Mouse (Mus musculus) retina, postnatal 7 days (tissue): ENCODE measurements around the gene Zup1.
A peak's percentile ranks its signal among the peaks of the same experiment; 100 is the strongest.
"Not testable (repeated sequence)": the region's sequence is repeated elsewhere in the genome, so short reads cannot be mapped to it uniquely, and the experiment has no call there.

Experiments
- DNase-seq: peaks from one replicate; pipeline ENCODE4 v3.0.0-alpha.2; 2012; ENCODE audit warnings: low read depth, low spot score

The Zup1 gene

DNA sequence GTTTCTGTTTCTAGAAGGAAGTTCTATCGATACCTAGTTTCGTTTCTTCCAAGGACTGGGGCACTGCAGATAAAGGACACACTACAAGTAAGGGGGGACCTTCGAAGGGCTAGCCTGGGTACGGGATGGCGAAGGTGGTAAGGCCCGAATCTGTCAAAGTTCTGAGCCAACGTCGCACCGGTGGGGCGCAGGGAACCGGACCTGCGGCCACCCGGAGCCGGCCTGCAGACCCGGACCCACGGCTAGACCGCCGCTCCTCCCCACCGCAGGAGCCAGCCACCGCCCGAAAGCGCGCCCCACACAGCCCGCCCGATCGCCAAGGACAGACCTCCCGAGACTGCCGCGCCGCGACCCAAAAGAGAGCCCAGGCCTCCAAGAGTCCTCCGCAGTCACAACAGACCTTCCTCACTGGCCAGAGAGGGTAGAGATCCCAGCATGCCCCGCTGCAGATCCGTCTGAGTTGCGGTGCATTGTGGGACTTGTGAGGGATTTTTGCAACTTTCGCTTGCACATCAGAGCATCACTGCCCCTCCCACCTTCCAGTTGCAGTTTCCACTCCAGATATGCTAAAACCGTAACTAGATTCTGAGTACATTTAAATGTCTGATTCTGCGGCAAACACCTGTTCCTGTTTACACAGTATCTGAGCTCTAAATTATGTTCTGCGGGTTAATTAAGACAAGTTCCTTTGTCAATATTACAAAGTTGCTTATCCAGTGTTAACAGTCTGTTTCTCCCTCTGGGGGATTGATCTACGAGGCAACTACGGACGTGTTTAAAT is at the start of gene Zup1:
Gene Zup1, minus strand, starts transcription at position 467 of the 781 bp plus-strand sequence.
- DNase-seq: peak; percentile 69

DNA sequence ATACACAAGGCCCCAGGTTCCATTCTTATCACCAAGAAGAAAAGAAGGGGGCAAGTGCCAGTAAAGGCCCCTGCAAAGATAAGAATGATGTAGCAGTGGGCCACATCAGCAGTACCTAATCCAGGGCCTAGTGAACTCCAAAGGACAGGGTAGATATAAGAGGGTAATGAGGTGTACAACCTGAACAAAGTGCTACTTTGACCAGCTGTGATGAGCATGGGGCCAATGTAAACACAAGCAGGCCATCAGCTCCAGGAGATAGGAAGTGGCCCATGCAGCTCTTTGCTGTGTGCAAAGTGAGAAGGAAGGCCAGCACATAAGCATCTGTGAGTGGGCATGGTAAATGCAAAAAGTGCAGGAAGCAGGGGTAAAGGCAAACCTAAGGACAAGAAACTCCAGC is 47.3 kb upstream of the Zup1 start:
- no peak for DNase-seq

DNA sequence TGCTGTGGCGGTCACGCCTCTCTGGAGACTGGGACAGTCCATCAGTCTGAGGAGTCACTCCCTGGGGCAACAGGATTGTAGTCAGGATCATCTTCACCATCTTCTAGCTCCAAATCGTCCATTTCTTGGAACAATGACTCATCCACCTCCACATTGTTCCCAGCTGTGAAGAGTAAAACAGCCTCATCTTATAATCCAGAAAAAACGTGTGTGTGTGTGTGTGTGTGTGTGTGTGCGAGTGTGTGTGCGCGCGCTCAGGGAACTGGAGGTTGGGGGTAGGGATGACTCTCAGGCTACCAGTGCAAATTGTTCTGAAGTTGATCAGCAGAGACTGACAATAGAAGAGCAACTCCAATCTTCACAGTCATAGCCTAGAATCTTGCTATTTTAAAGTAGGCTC is 45.6 kb upstream of the Zup1 start:
- DNase-seq: not testable (repeated sequence)

DNA sequence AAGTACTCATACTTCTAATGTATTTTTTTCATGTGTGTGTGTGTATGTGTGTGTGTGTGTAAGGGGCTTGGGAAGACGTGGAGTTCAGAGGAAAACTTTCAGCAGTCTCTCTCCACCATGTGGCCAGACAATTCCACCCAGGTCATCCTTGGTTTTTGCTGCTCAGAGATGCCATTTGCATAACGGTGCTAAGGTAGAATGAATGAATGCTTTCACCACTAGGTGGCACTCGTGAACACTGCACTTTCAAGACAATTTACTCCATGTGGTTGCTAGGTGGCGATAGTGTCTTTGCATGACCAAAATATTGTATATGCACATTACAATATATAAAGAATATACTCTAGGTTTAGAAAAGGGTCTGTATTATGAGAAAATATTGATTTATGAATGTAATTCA is 35.7 kb upstream of the Zup1 start:
- DNase-seq: peak; percentile 69

DNA sequence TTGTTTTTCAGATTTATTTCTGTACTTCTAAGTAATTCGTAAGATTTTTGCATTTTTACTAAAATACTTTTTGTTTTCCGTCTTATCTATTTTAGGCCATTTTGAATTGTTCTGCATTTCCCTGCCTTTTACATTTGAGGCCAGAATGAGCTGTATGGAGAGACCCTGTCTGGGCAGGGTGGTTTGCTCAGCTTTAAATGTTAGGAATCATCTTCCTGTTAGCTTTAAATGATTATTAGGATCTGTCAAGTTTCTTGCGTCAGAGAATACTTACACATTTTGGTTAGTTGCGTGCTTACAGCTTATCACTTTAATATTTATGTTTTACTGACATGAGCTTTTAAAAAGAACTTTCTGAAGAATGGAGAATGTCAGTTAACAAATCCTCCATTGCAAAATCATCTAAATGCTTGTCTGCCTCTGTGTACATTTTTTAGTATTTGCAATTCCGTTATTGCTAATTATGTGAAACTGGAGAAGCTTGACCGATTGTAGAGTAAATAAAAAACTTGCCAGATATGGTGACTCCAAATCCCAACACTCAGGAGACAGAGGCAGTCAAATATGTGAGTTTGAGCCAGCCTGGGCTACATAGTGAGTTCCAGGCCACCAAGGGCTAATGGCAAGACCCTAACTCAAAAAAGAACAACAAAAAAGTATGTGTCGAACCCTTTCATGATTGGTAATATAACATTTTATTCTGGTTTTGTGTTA is 23.9 kb upstream of the Zup1 start:
- no peak for DNase-seq

DNA sequence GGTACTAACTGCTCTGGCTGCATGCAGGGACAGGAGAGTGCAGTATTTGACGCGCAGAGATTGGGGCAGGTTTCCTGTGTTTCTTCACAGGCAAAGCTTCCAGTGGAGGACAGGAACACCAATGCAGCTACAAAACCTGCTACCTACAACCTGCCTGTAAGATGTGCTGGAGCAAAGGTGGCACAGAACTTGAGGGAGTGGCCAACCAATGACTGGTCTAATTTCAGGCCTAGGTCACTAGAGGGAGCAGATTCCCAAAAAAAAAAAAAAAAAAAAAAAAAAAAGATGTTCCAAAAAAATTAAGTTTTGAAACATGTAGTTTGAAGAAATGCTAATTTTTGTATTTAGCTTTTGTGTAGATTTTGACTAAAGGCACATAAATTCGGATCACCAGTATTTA is 1.4 kb upstream of the Zup1 start:
- no peak for DNase-seq

DNA sequence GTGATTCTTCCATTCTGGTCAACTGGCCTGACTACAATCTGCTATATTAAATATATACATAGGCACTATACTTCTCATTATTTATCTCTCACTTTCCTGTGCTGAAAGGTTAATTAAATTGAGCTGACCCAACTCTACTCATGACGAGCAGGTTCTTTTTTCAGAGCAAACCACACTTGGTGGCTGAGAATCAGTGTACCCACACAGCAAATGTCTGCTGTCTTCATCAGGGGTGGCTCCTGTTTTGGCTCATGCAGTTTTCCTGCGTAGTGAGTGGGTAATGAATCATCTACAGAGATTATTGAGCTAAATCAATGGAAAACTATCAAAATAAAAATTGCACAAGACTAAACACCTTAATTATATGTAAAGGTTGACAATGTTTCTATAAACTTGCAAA is 4.7 kb downstream of the Zup1 start:
- DNase-seq: no peak

DNA sequence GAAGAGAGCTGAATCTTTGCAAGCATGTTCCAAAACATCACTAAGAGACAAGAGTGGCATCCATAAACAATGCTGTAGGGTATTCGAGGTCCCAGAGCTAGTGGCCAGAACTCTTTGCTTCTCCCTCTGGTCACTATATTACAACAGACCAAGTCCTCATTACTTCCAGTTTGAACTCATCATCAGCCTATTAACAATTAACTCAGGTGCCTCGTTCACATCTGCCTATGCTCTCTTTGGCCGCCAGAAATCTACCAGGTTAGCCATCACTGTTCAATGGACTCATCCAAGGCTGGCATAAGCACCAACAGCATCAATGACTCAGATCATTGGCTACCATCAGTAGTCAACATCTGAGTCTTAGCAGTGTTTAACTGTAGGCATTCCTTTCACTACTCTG is 5.7 kb downstream of the Zup1 start:
- DNase-seq: no peak

DNA sequence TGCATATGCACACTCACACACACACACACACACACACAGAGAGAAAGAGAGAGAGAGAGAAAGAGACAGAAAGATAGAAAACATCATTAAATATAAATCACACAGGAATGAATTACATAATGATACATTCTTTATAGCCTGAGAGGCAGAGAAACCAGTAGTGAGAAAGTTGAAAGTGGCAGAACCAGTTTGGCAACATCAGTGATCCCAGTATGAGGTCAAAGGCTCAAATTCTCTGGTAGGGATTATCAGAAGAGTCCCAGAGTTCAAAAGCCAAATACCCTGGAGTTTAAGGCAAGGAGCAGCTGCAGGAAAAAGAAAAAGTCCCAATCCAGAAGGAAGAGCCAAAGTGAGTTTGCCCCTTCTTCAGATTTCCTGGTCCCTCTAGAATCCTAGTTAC is 10.4 kb downstream of the Zup1 start:
- DNase-seq: no peak

DNA sequence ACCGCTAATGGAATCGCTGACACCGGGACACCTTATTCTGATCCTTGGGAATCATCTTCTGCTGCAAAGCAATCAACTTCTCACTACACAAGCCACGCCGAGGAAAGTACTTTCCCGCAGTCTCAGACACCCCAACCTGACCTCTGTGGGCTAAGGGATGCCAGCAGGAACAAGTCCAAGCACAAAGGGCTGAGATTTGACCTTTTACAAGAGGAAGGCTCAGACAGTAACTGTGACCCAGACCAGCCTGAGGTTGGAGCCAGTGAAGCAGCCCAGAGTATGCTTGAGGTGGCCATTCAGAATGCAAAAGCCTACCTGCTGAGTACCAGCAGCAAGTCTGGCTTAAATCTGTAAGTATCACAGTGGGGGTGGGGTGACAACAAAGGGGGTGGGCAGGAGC is 45.6 kb downstream of the Zup1 start:
- no peak for DNase-seq

DNA sequence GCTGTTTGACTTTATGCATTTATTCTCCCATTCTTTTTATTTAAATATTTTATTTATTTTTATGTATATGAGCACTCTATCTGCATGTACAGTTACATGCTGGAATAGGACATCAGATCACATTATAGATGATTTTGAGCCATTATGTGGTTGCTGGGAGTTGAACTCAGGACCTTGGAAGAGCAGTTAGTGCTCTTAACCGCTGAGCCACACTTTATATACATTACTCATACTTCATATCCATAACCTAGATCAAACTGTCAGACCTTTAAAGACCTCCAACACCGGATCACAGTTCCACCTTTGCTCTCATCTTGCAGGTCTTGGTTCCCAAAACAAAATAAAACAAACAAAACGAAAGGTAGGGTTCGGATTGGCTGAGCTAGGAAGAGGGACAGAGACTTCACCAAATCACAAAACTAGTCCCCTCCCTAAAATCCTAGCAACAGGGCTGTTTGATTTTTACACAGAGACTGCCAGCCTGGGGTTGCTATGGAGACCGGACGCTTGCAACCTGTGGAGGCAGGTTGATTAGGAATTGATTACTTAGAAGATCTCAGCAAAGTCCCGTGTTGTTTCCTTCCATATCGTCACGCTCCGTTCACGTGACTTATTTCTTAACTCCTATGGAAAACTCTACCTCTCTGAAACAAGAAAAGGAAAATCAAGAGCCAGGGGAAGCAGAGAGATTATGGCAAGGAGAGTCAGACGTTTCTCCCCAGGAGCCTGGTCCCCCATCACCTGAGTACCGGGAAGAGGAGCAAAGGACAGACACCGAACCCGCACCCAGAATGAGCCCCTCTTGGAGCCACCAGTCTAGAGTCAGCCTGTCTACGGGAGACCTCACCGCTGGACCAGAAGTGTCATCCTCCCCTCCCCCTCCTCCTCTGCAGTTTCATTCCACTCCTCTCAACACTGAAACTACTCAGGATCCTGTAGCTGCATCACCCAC is 46.3 kb downstream of the Zup1 start, which contains the start of gene Rsph4a:
Gene Rsph4a, plus strand, starts transcription at position 582 of the 952 bp plus-strand sequence.
- peak; percentile 23 for DNase-seq

DNA sequence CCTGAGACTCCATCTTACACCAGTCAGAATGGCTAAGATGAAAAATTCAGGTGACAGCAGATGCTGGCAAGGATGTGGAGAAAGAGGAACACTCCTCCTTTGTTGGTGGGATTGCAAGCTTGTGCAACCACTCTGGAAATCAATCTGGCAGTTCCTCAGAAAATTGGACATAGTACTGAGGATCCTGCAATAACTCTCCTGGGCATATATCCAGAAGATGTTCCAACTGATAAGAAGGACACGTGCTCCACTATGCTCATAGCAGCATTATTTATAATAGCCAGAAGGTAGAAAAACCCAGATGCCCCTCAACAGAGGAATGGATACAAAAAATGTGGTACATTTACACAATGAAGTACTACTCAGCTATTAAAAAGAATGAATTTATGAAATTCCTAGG is 49.5 kb downstream of the Zup1 start:
- DNase-seq: not testable (repeated sequence)

DNA sequence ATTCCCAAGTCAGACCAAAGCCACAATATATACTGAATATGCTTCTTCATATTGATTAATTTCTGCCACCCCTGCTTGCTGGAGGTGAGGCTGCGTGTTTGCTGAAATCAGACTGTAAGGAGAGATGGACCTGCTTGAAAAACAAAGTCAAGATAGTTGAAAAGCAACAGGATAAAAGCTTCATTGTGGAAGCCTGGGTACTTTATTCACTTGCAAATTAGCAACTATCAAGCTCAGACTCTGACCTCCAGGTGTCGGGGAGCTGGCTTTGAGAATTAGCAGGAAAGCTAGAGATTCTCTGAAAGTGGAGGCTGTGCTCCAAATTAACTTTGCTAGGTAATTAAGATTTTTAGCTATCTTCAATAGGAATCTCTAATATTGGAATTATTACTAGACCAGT is 68.7 kb downstream of the Zup1 start:
- DNase-seq: not testable (repeated sequence)

DNA sequence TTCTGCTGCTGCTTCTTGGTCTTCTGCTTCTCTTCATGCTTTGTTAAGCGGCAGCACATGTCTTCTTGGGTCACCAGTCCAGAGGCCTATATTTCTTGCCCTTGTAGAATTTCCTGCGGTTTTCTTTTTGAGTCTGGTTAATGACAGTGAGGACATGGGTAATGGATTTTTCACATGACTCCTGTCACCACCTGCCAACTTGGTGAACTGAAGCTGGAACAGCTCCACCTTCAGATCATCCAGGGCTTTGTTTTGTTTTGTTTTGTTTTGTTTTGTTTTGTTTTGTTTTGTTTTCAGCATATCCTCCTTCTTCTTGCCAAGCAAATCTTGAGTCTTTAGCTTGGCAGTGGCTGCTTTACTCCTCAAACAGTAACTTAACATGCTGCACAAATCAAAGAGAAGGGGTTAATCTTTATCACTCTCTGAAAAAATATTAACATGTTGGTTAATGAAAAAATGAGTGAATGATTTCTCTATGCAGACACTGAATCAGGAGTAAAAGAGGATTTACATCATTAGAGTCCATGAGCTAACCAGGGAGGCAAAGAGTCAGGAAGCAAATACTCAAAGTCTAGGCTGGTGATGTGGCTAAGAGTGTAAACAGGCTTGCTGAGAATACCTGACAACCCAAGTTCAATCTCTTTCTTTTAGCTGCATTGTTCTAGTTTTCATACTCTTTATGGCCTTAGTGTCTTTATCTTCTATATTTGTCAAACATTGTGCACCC is 78.2 kb downstream of the Zup1 start:
- no peak for DNase-seq

DNA sequence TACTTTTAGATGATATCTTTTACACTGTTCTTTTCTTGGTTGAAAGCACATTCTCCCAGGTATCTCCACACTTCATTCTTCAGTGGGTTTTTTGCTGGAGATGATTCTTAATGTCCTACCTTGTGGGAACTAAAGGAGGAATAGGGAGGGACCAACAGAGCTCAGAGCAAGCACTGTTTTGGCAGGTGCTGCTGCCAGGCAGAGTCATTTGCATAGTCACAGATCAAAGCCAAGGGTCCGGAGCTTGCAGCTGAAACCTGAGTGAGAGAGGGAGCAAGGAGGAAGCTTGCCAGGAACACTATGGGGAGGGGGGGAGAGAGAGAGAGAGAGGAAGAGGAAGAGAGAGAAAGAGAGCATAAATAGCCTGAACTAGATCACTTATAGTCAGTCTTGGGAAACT is 80.6 kb downstream of the Zup1 start:
- no peak for DNase-seq
